Mouse (Mus musculus) CH12.LX (cell line): ENCODE measurements around the gene Cx3cr1. TPM values are rescaled to one million over a fixed set of nuclear protein-coding genes. Genes with fewer than 3 reads are reported as not detected.

Source experiments
- DNase-seq: peaks from one replicate; pipeline ENCODE4 v3.0.0-alpha.2; 2013; ENCODE audit errors: extremely low read depth
- H3K27ac ChIP-seq: 2 replicates; pipeline ENCODE4 v1.5.1; 2012; ENCODE audit warnings: low read depth, mild to moderate bottlenecking, control low read depth, moderate library complexity; ENCODE audit not compliant: insufficient read depth
- H3K27me3 ChIP-seq: replicated peaks from 2 replicates; pipeline ENCODE3; 2012; ENCODE audit warnings: inconsistent platforms
- H3K36me3 ChIP-seq, 2 experiments: replicated peaks in 1 of 2; 2 replicates each; pipeline versions ENCODE3 to v1.6.1; 2012; ENCODE audit warnings: inconsistent platforms in 1 of 2, low read length in 1 of 2, mild to moderate bottlenecking in 1 of 2, mixed read lengths in 1 of 2, moderate library complexity in 1 of 2; ENCODE audit not compliant: control insufficient read depth in 1 of 2, insufficient read depth in 1 of 2
- H3K4me1 ChIP-seq, 2 experiments: 2 replicates each; pipeline ENCODE4 v1.6.1; 2012; ENCODE audit warnings: inconsistent platforms in 1 of 2, moderate library complexity in 1 of 2; ENCODE audit not compliant: insufficient read depth in 2 of 2, control insufficient read depth in 1 of 2
- H3K4me2 ChIP-seq: 2 replicates; pipeline ENCODE4 v1.6.1; 2012; ENCODE audit warnings: low read depth, mild to moderate bottlenecking, control low read depth; ENCODE audit not compliant: poor library complexity, insufficient read depth, severe bottlenecking
- H3K4me3 ChIP-seq, 3 experiments: fragments of 150-350 bp in 1 of 3; sonication (generic) in 1 of 3; replicated peaks in 1 of 3; 2 replicates each; pipeline versions ENCODE3 to v1.5.1; 2011 to 2012; ENCODE audit warnings: low read depth in 2 of 3, low read length in 2 of 3, mild to moderate bottlenecking in 2 of 3, moderate library complexity in 2 of 3, control low read depth in 1 of 3, improper control_type of control experiment in 1 of 3, inconsistent platforms in 1 of 3, mixed read lengths in 1 of 3; ENCODE audit not compliant: poor library complexity in 1 of 3
- H3K79me2 ChIP-seq: replicated peaks from 2 replicates; pipeline ENCODE4 v1.6.1; 2012; ENCODE audit warnings: mild to moderate bottlenecking, moderate library complexity; ENCODE audit not compliant: control insufficient read depth, poor library complexity, insufficient read depth, severe bottlenecking; ENCODE audit errors: extremely low read depth
- H3K9ac ChIP-seq: 2 replicates; pipeline ENCODE4 v1.6.1; 2012; ENCODE audit warnings: low read depth, mild to moderate bottlenecking, control low read depth, moderate library complexity; ENCODE audit not compliant: insufficient read depth
- H3K9me3 ChIP-seq: replicated peaks from 2 replicates; pipeline ENCODE3; 2012; ENCODE audit warnings: low read length, inconsistent platforms, mixed read lengths
- BHLHE40 ChIP-seq: IDR thresholded peaks from 2 replicates; pipeline ENCODE4 v1.6.1; 2011; ENCODE audit warnings: mild to moderate bottlenecking, low read depth, low read length, improper control_type of control experiment
- CHD1 ChIP-seq: IDR thresholded peaks from 2 replicates; pipeline ENCODE4 v1.6.1; 2012; ENCODE audit warnings: low read depth, low read length, improper control_type of control experiment, inconsistent platforms
- CHD2 ChIP-seq: IDR thresholded peaks from 2 replicates; pipeline ENCODE4 v1.6.1; 2011; ENCODE audit warnings: low read length, improper control_type of control experiment
- E2F4 ChIP-seq: IDR thresholded peaks from 2 replicates; pipeline ENCODE4 v1.6.1; 2011; ENCODE audit warnings: low read depth, low read length, improper control_type of control experiment; ENCODE audit not compliant: insufficient replicate concordance
- EP300 ChIP-seq: IDR thresholded peaks from 2 replicates; pipeline ENCODE4 v1.6.1; 2011; ENCODE audit warnings: low read length, improper control_type of control experiment
- GABPA ChIP-seq: IDR thresholded peaks from 2 replicates; pipeline ENCODE4 v1.6.1; 2012; ENCODE audit warnings: low read depth, low read length, improper control_type of control experiment, inconsistent platforms; ENCODE audit not compliant: insufficient replicate concordance
- IRF4 ChIP-seq: IDR thresholded peaks from 2 replicates; pipeline ENCODE4 v1.6.1; 2014; ENCODE audit warnings: low read depth, mild to moderate bottlenecking, inconsistent platforms, low read length, improper control_type of control experiment
- JUN ChIP-seq: IDR thresholded peaks from 2 replicates; pipeline ENCODE4 v1.6.1; 2011; ENCODE audit warnings: low read depth, mild to moderate bottlenecking, low read length, improper control_type of control experiment, moderate library complexity; ENCODE audit not compliant: insufficient read depth
- JUND ChIP-seq: conservative IDR thresholded peaks from 2 replicates; pipeline ENCODE4 v1.6.1; 2011; ENCODE audit warnings: low read depth, low read length, improper control_type of control experiment
- MAX ChIP-seq: IDR thresholded peaks from 2 replicates; pipeline ENCODE4 v1.6.1; 2011; ENCODE audit warnings: low read length, improper control_type of control experiment
- MAZ ChIP-seq: IDR thresholded peaks from 2 replicates; pipeline ENCODE4 v1.6.1; 2012; ENCODE audit warnings: low read depth, mild to moderate bottlenecking, inconsistent platforms, low read length, improper control_type of control experiment, moderate library complexity
- MYC ChIP-seq: IDR thresholded peaks from 2 replicates; pipeline ENCODE4 v1.6.1; 2011; ENCODE audit warnings: low read depth, mild to moderate bottlenecking, improper control_type of control experiment, low read length
- NELFE ChIP-seq: IDR thresholded peaks from 2 replicates; pipeline ENCODE4 v1.6.1; 2011; ENCODE audit warnings: low read depth, low read length, improper control_type of control experiment
- NRF1 ChIP-seq: IDR thresholded peaks from 2 replicates; pipeline ENCODE4 v1.6.1; 2014; ENCODE audit warnings: low read depth, mild to moderate bottlenecking, inconsistent platforms, low read length, improper control_type of control experiment, moderate library complexity
- PAX5 ChIP-seq: IDR thresholded peaks from 2 replicates; pipeline ENCODE4 v1.6.1; 2012; ENCODE audit warnings: low read length, inconsistent platforms, mixed read lengths
- POLR2AphosphoS2 ChIP-seq: IDR thresholded peaks from 2 replicates; pipeline ENCODE4 v1.6.1; 2011; ENCODE audit warnings: low read depth, low read length, improper control_type of control experiment
- RCOR1 ChIP-seq: conservative IDR thresholded peaks from 2 replicates; pipeline ENCODE4 v1.6.1; 2012; ENCODE audit warnings: low read depth, mild to moderate bottlenecking, inconsistent platforms, low read length, improper control_type of control experiment
- SIN3A ChIP-seq: IDR thresholded peaks from 2 replicates; pipeline ENCODE4 v1.6.1; 2012; ENCODE audit warnings: low read length, improper control_type of control experiment, inconsistent platforms
- SMC3 ChIP-seq: IDR thresholded peaks from 2 replicates; pipeline ENCODE4 v1.6.1; 2011; ENCODE audit warnings: low read depth, low read length, improper control_type of control experiment
- UBTF ChIP-seq: IDR thresholded peaks from 2 replicates; pipeline ENCODE4 v1.6.1; 2012; ENCODE audit warnings: low read depth, mild to moderate bottlenecking, inconsistent platforms, low read length, improper control_type of control experiment, moderate library complexity
- USF1 ChIP-seq: IDR thresholded peaks from 2 replicates; pipeline ENCODE4 v1.6.1; 2014; ENCODE audit warnings: low read depth, mild to moderate bottlenecking, inconsistent platforms, low read length, improper control_type of control experiment
- USF2 ChIP-seq: conservative IDR thresholded peaks from 2 replicates; pipeline ENCODE4 v1.6.1; 2011; ENCODE audit warnings: low read depth, low read length, improper control_type of control experiment
- ZC3H11A ChIP-seq: IDR thresholded peaks from 2 replicates; pipeline ENCODE4 v1.6.1; 2012; ENCODE audit warnings: low read depth, mild to moderate bottlenecking, inconsistent platforms, low read length, improper control_type of control experiment
- ZMIZ1 ChIP-seq: IDR thresholded peaks from 2 replicates; pipeline ENCODE4 v1.6.1; 2012; ENCODE audit warnings: low read depth, mild to moderate bottlenecking, inconsistent platforms, low read length, improper control_type of control experiment
- ZNF384 ChIP-seq: IDR thresholded peaks from 2 replicates; pipeline ENCODE4 v1.6.1; 2012; ENCODE audit warnings: low read depth, low read length, improper control_type of control experiment, inconsistent platforms
- dilution Hi-C: fragments of 300-500 bp; cut with MboI; formaldehyde crosslinking; loops from 2 replicates; pipeline ENCODE4 v1.14.3; 2020; ENCODE audit warnings: low sequenced_read_pairs; ENCODE audit not compliant: extremely low pct_unique_long_range_greater_than_20kb, extremely low pct_ligation_motif_present
- in situ Hi-C: fragments of 300-500 bp; cut with MboI; formaldehyde crosslinking; loops from 3 replicates; pipeline ENCODE4 v1.14.3; 2019; ENCODE audit warnings: low sequenced_read_pairs, low pct_ligation_motif_present, low pct_unique_long_range_greater_than_20kb, mixed read lengths
- polyA plus RNA-seq: library from polyadenylated mRNA; unstranded; fragments of >175 nt; gene quantifications from 2 replicates; pipeline ENCODE4 v1.2.1, GENCODE M21; 2012; ENCODE audit warnings: low read depth; ENCODE audit not compliant: insufficient read length
- total RNA-seq, 2 experiments: library from RNA; depleted of rRNA; stranded (reverse); fragments of 300-350 nt in 1 of 2; fragments of >200 nt in 1 of 2; gene quantifications; 2 replicates each; pipeline ENCODE4 v1.2.3; 2012 to 2014

Gene Cx3cr1
- total and polyA plus RNA-seq, 3 experiments, result 0.06 TPM; not detected in 2

GRCm38 (mm10) chr9:119889446-119889845 lies 180.2 kb downstream of the Cx3cr1 start:
- Histone ChIP-seq H3K36me3 (no peaks in the 10 kb centered on the region), H3K27me3 (no peaks in the 10 kb centered on the region), H3K4me2 (no peak overlapping the region), H3K9me3 (peaks cover 3% of the 10 kb centered on the region), H3K27ac (no peak overlapping the region), H3K9ac (no peak overlapping the region), H3K4me3 (no peak overlapping the region), H3K4me1 (peaks cover 0 to 25% of the 10 kb centered on the region in 2 experiments; a peak in 2 of 4 replicates), H3K79me2 (no peaks in the 10 kb centered on the region)
- in situ Hi-C loops, result loop anchor here (10.0 to 25.0 kb wide), 3 partner anchors 95 to 427 kb away; no protein-coding TSS in a partner anchor
- DNase-seq, result no peak
- dilution Hi-C loops, result no loop called here
- TF ChIP-seq ZMIZ1 (no peak), USF2 (no peak), UBTF (no peak), GABPA (no peak), EP300 (no peak), BHLHE40 (no peak), E2F4 (no peak), CHD2 (no peak), IRF4 (no peak), SIN3A (no peak), MYC (no peak), JUND (no peak), ZC3H11A (no peak), CHD1 (no peak), NELFE (no peak), POLR2AphosphoS2 (no peak), PAX5 (no peak)
- TF ChIP-seq, all 38 proteins: peak for 0

GRCm38 (mm10) chr9:119888843-119889246 lies 180.8 kb downstream of the Cx3cr1 start:
- no peak overlapping the region for H3K27ac ChIP-seq
- TF ChIP-seq PAX5 (no peak), JUN (no peak), NRF1 (no peak), SMC3 (no peak), IRF4 (no peak), CHD1 (no peak), ZC3H11A (no peak), POLR2AphosphoS2 (no peak), GABPA (no peak), BHLHE40 (no peak), MAZ (no peak), ZNF384 (no peak), USF1 (no peak), RCOR1 (no peak), SIN3A (no peak), USF2 (no peak), E2F4 (no peak), EP300 (no peak), JUND (no peak), MAX (no peak)
- no peak overlapping the region for H3K9ac ChIP-seq
- dilution Hi-C loops, result no loop called here
- H3K4me3 ChIP-seq, result no peak overlapping the region
- no peak for DNase-seq
- no peaks in the 10 kb centered on the region for H3K79me2 ChIP-seq
- peaks cover 4% of the 10 kb centered on the region for H3K9me3 ChIP-seq
- H3K4me2 ChIP-seq, result no peak overlapping the region
- peaks cover 0 to 20% of the 10 kb centered on the region in 2 experiments; a peak in 1 of 4 replicates for H3K4me1 ChIP-seq
- H3K27me3 ChIP-seq, result no peaks in the 10 kb centered on the region
- in situ Hi-C loops, result loop anchor here (10.0 to 25.0 kb wide), 3 partner anchors 94 to 427 kb away; no protein-coding TSS in a partner anchor
- no peaks in the 10 kb centered on the region for H3K36me3 ChIP-seq
